Mouse (Mus musculus) MEL (cell line): ENCODE measurements at regions not wholly inside any gene's neighbourhood (a gene's known extent, or its start where the extent isn't known, plus 50 kb on each side); places are given as distances from the start of the nearest gene placed in this dataset.

Experiments
- BHLHE40 ChIP-seq: IDR thresholded peaks from 2 replicates; pipeline ENCODE4 v1.6.1; 2012; ENCODE audit warnings: low read depth, mild to moderate bottlenecking, inconsistent platforms, low read length, improper control_type of control experiment, borderline replicate concordance
- CHD2 ChIP-seq: IDR thresholded peaks from 2 replicates; pipeline ENCODE4 v1.6.1; 2011; ENCODE audit warnings: low read length, improper control_type of control experiment
- CTCF ChIP-seq, 3 experiments: IDR thresholded peaks in 2 of 3; conservative IDR thresholded peaks in 1 of 3; 2 replicates each; pipeline ENCODE4 v1.5.1; 2011 to 2012; ENCODE audit warnings: low read length in 3 of 3, low read depth in 2 of 3, mild to moderate bottlenecking in 2 of 3, improper control_type of control experiment in 1 of 3, inconsistent platforms in 1 of 3, mixed read lengths in 1 of 3, moderate library complexity in 1 of 3; ENCODE audit not compliant: control insufficient read depth in 1 of 3, insufficient read depth in 1 of 3, poor library complexity in 1 of 3, severe bottlenecking in 1 of 3
- EP300 ChIP-seq, 2 experiments: IDR thresholded peaks; 2 replicates each; pipeline ENCODE4 v1.6.1; 2011; ENCODE audit warnings: improper control_type of control experiment in 2 of 2, low read length in 2 of 2, low read depth in 1 of 2, mild to moderate bottlenecking in 1 of 2
- ETS1 ChIP-seq: IDR thresholded peaks from 2 replicates; pipeline ENCODE4 v1.6.1; 2012; ENCODE audit warnings: low read depth, mild to moderate bottlenecking, inconsistent platforms, low read length, improper control_type of control experiment, moderate library complexity
- NELFE ChIP-seq: IDR thresholded peaks from 2 replicates; pipeline ENCODE4 v1.6.1; 2011; ENCODE audit warnings: low read depth, low read length, improper control_type of control experiment
- POLR2A ChIP-seq, 2 experiments: IDR thresholded peaks; 2 replicates each; pipeline ENCODE4 v1.6.1; 2011 to 2012; ENCODE audit warnings: low read length in 2 of 2, mild to moderate bottlenecking in 2 of 2, control low read depth in 1 of 2, improper control_type of control experiment in 1 of 2, low read depth in 1 of 2, moderate library complexity in 1 of 2; ENCODE audit not compliant: control insufficient read depth in 1 of 2, insufficient read depth in 1 of 2, poor library complexity in 1 of 2

DNA sequence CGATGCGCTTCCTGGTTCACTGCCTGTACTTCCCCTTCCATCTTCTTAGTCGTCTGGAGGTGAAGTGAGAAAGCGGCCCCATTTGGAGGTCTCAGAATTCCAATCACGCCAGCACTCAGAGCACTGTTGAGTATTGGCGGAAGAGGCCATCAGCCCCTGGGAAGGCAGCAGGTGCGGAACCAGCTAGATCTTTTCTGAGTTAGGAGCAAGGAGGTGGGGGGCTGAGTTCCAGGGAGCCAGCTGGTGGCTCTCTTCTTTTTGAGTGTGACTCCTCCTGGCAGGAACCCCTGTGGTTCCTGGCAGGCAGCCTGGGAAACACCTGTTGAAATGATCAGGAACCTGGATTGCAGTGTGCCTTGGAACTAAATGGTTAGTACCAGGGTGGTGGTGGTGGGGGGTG, 171.9 kb upstream of the Smlr1 start:
- no peak for TF ChIP-seq CTCF (IDR thresholded peaks at IDR 0.05 in 2 of 3, conservative IDR thresholded peaks at IDR 0.05 in 1 of 3; ENCODE audit: control insufficient read depth in 1 of 3, insufficient read depth in 1 of 3, low read depth in 2 of 3, low read length in 3 of 3, poor library complexity in 1 of 3, severe bottlenecking in 1 of 3)
- TF ChIP-seq BHLHE40, result no peak
- TF ChIP-seq NELFE, result no peak
- TF ChIP-seq POLR2A (IDR thresholded peaks at IDR 0.05; ENCODE audit: control insufficient read depth in 1 of 2, insufficient read depth in 1 of 2, low read depth in 1 of 2, low read length in 2 of 2, poor library complexity in 1 of 2), result no peak
- TF ChIP-seq EP300 (IDR thresholded peaks at IDR 0.05; ENCODE audit: low read depth in 1 of 2, low read length in 2 of 2), result no peak
- TF ChIP-seq ETS1, result no peak
- TF ChIP-seq CHD2, result no peak
